Mouse (Mus musculus) heart, adult 2 months (tissue): ENCODE data around the gene Runx2.

Experiments
- CTCF ChIP-seq: fragments of 200-600 bp; IDR thresholded peaks from 2 replicates; pipeline ENCODE4 v1.8.1; 2022; ENCODE audit warnings: antibody characterized with exemption, mild to moderate bottlenecking, moderate library complexity
- POLR2A ChIP-seq: fragments of 200-500 bp; IDR thresholded peaks from 2 replicates; pipeline ENCODE4 v1.6.1; 2011; ENCODE audit warnings: mild to moderate bottlenecking, low read depth, low read length, control low read depth; ENCODE audit not compliant: insufficient read depth

- TF ChIP-seq POLR2A (no peak), CTCF (no peak)
Measured at GRCm38 (mm10) chr17:44588470-44588869, 226.1 kb downstream of the Runx2 start.
